Mouse (Mus musculus): ENCODE results near the gene Evi5l. TPM values are rescaled to one million over a fixed set of nuclear protein-coding genes. Genes with fewer than 3 reads are reported as not detected.

The Evi5l gene
- polyA plus RNA-seq, 1 experiment from 2014 or later: 60.4 TPM

DNA sequence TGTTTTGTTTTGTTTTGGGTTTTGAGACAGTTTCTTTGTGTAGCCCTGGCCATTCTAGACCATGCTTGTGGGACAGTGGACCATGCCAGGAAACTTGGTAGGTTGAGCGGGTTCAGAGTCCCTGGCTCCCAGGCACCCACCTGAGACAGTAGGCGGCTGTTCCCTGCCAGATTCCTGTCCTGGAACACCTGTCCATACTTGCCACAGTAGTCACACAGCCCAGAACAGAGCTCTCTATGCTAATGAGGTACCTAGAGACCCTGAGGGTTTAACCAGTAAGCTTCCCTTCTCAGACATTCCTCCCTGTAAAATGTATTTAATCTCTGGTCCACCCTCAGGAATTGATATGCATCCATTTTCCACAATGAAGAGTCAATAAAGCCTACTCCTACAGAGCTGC, 7.7 kb downstream of the Evi5l start:
- Histone ChIP-seq H3K9me3 (no peaks in the 10 kb centered on the region), H3K4me1 (peaks cover 8% of the 10 kb centered on the region), H3K4me3 (no peak overlapping the region), H3K36me3 (0 out of 2 replicates have a peak, but pooled peaks cover 8% of the 10 kb centered on the region), H3K27ac (replicated peaks) (no peak overlapping the region), H3K27me3 (no peaks in the 10 kb centered on the region), H3K4me2 (replicated peaks) (no peak overlapping the region), H3K9ac (replicated peaks) (no peak overlapping the region)
- 76% methylated on average over 2 of the region's 2 CpGs for WGBS
- no peak for ATAC-seq (ENCODE audit: low FRiP score, low read depth)

GRCm38 (mm10) chr8:4183409-4183808, 17.0 kb downstream of the Evi5l start:
- H3K4me1 ChIP-seq: no peaks in the 10 kb centered on the region
- 85% methylated on average over 8 of the region's 8 CpGs for WGBS
- H3K4me2 ChIP-seq (replicated peaks): no peak overlapping the region
- H3K9ac ChIP-seq (replicated peaks): no peak overlapping the region
- H3K4me3 ChIP-seq: no peak overlapping the region
- no peaks in the 10 kb centered on the region for H3K27me3 ChIP-seq
- H3K36me3 ChIP-seq: peaks cover 49% of the 10 kb centered on the region
- no peak overlapping the region for H3K27ac ChIP-seq (replicated peaks)
- no peaks in the 10 kb centered on the region for H3K9me3 ChIP-seq
- ATAC-seq (ENCODE audit: low FRiP score, low read depth): no peak

- H3K27me3 ChIP-seq: no peaks in the 10 kb centered on the region
- H3K9me3 ChIP-seq: no peaks in the 10 kb centered on the region
- H3K4me1 ChIP-seq: no peaks in the 10 kb centered on the region
- H3K27ac ChIP-seq (replicated peaks): no peak overlapping the region
- H3K4me2 ChIP-seq (replicated peaks): no peak overlapping the region
- no peak overlapping the region for H3K4me3 ChIP-seq
- 100% methylated on average over 2 of the region's 2 CpGs for WGBS
- H3K36me3 ChIP-seq: peaks cover 51% of the 10 kb centered on the region
- H3K9ac ChIP-seq (replicated peaks): no peak overlapping the region
- ATAC-seq (ENCODE audit: low FRiP score, low read depth): no peak
Observed at GRCm38 (mm10) chr8:4186151-4186550, 19.8 kb downstream of the Evi5l start.

- Histone ChIP-seq H3K9ac (replicated peaks) (no peak overlapping the region), H3K4me1 (peaks cover 19% of the 10 kb centered on the region), H3K9me3 (no peaks in the 10 kb centered on the region), H3K36me3 (peaks cover 56% of the 10 kb centered on the region), H3K27ac (replicated peaks) (no peak overlapping the region), H3K4me3 (no peak overlapping the region), H3K27me3 (no peaks in the 10 kb centered on the region), H3K4me2 (replicated peaks) (no peak overlapping the region)
- ATAC-seq (ENCODE audit: low FRiP score, low read depth): no peak
Observed at GRCm38 (mm10) chr8:4188605-4189004, 22.2 kb downstream of the Evi5l start.

- ATAC-seq (ENCODE audit: low FRiP score, low read depth): no peak
- Histone ChIP-seq H3K4me2 (replicated peaks) (no peak overlapping the region), H3K27ac (replicated peaks) (no peak overlapping the region), H3K36me3 (peaks cover 58% of the 10 kb centered on the region), H3K4me1 (peaks cover 20% of the 10 kb centered on the region), H3K9me3 (no peaks in the 10 kb centered on the region), H3K4me3 (no peak overlapping the region), H3K27me3 (no peaks in the 10 kb centered on the region), H3K9ac (replicated peaks) (no peak overlapping the region)
- 44% methylated on average over 3 of the region's 3 CpGs for WGBS
Observed at GRCm38 (mm10) chr8:4189031-4189722, 22.8 kb downstream of the Evi5l start.

DNA sequence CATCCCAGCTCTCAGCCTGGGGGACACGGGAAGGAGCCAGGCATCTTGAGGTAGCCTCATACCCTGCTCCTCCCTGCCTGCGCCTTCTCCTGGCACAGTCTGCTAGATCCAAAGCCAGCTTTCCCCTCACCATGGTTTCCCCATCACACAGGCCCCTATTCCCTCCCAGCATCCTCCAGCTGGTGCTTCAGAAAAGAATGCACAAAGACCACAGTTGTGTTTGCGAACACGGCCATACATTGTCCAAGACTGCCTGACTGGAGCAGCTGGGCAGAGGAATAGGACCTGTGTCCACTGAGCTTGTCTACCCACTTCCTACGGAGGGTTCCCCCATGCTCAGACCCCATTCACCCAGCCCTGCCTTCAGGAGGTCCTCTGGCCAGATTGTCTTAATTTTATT, 25.9 kb downstream of the Evi5l start:
- Histone ChIP-seq H3K9ac (replicated peaks) (no peak overlapping the region), H3K27ac (replicated peaks) (peak overlapping the region; percentile 75), H3K9me3 (no peaks in the 10 kb centered on the region), H3K4me1 (peaks cover 20% of the 10 kb centered on the region), H3K4me2 (replicated peaks) (no peak overlapping the region), H3K4me3 (no peak overlapping the region), H3K27me3 (no peaks in the 10 kb centered on the region), H3K36me3 (peaks cover 31% of the 10 kb centered on the region)
- peak; percentile 42 for ATAC-seq (ENCODE audit: low FRiP score, low read depth)
- 52% methylated on average over 5 of the region's 5 CpGs for WGBS

GRCm38 (mm10) chr8:4192807-4193587, 26.6 kb downstream of the Evi5l start:
- peaks cover 24% of the 10 kb centered on the region for H3K36me3 ChIP-seq
- peaks cover 20% of the 10 kb centered on the region for H3K4me1 ChIP-seq
- no peak overlapping the region for H3K4me3 ChIP-seq
- 2% methylated on average over 18 of the region's 18 CpGs for WGBS
- H3K9me3 ChIP-seq: no peaks in the 10 kb centered on the region
- peak; percentile 90 for ATAC-seq (ENCODE audit: low FRiP score, low read depth)
- peak overlapping the region; percentile 75 for H3K27ac ChIP-seq (replicated peaks)
- no peaks in the 10 kb centered on the region for H3K27me3 ChIP-seq
- H3K4me2 ChIP-seq (replicated peaks): peak overlapping the region; percentile 32
- no peak overlapping the region for H3K9ac ChIP-seq (replicated peaks)

DNA sequence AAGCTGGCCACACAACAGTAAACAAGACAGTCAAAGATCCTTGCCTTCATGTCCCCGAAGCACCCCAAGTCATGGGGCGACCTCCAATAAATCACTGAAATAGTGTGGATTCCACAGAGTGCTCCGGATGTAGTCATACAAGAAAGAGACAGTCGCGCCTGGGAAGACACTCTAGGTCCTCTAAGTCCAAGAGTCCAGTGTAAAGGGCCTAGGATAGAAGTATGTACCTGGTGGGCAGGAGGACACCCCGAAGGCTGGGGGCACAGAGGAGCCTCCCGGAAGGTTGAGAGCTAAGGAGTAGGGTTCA, 27.2 kb downstream of the Evi5l start:
- Histone ChIP-seq H3K4me3 (no peak overlapping the region), H3K9ac (replicated peaks) (no peak overlapping the region), H3K9me3 (no peaks in the 10 kb centered on the region), H3K4me1 (peaks cover 20% of the 10 kb centered on the region), H3K27me3 (no peaks in the 10 kb centered on the region), H3K27ac (replicated peaks) (0 out of 2 replicates have a peak overlapping the region, but pooled peaks have one; percentile 75), H3K36me3 (peaks cover 19% of the 10 kb centered on the region), H3K4me2 (replicated peaks) (no peak overlapping the region)
- 57% methylated on average over 7 of the region's 7 CpGs for WGBS
- peak; percentile 16; the same call in 1 of the 2 replicates for ATAC-seq (ENCODE audit: low FRiP score, low read depth)

- H3K36me3 ChIP-seq: peaks cover 51% of the 10 kb centered on the region
- WGBS: 75% methylated on average over 2 of the region's 2 CpGs
Observed at GRCm38 (mm10) chr8:4201321-4201720, 35.0 kb downstream of the Evi5l start.

DNA sequence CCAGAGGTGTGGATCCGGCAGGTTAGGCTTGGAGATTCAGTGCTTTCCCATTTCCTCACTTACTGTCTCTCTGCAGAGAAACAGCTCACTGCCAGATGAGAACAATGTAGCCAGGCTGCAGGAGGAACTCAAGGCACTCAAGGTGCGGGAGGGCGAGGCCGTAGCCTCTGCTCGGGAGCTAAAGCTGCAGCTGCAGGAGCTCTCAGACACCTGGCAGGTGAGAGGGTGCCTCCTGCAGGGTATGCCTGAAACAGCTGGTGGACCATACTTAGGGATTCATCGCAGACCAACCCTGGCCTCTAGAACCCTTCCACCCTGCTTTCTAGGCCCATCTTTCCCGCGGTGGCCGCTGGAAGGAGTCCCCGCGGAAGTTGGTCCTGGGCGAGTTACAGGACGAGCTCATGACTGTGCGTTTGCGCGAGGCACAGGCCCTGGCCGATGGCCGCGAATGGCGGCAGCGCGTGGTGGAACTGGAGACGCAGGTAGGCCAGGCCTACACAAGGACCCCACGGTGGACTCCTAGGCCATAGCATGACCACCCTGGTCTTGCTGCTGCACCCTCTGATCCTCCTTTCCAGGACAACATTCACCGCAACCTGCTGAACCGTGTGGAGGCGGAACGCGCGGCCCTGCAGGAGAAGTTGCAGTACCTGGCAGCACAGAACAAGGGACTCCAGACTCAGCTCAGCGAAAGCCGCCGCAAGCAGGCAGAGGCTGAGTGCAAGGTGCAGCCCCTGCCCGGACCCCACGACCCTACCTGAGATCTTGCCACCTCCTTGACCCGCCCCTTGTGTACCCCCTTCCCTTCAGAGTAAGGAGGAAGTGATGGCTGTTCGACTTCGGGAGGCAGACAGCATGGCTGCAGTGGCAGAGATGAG, 39.1 kb downstream of the Evi5l start:
- no peak overlapping the region for H3K4me2 ChIP-seq (replicated peaks)
- H3K4me3 ChIP-seq: no peak overlapping the region
- peak; percentile 14; the same call in 1 of the 2 replicates for ATAC-seq (ENCODE audit: low FRiP score, low read depth)
- peaks cover 50% of the 10 kb centered on the region for H3K27me3 ChIP-seq
- no peak overlapping the region for H3K27ac ChIP-seq (replicated peaks)
- 14% methylated on average over 38 of the region's 38 CpGs for WGBS
- H3K36me3 ChIP-seq: peaks cover 70% of the 10 kb centered on the region
- H3K9me3 ChIP-seq: no peaks in the 10 kb centered on the region
- H3K9ac ChIP-seq (replicated peaks): no peak overlapping the region
- peaks cover 12% of the 10 kb centered on the region; the same call in 1 of the 2 replicates for H3K4me1 ChIP-seq

More at GRCm38 (mm10) chr8:4201321-4201720, 35.0 kb downstream of the Evi5l start:
- H3K4me1 ChIP-seq: peaks cover 2% of the 10 kb centered on the region; the same call in 1 of the 2 replicates
- H3K4me2 ChIP-seq (replicated peaks): no peak overlapping the region
- no peak overlapping the region for H3K27ac ChIP-seq (replicated peaks)
- H3K27me3 ChIP-seq: peaks cover 34% of the 10 kb centered on the region
- no peak overlapping the region for H3K4me3 ChIP-seq
- no peak overlapping the region for H3K9ac ChIP-seq (replicated peaks)
- H3K9me3 ChIP-seq: no peaks in the 10 kb centered on the region
- no peak for ATAC-seq (ENCODE audit: low FRiP score, low read depth)

- H3K9ac ChIP-seq (replicated peaks): 0 out of 2 replicates have a peak overlapping the region, but pooled peaks have one; percentile 28
- H3K27ac ChIP-seq (replicated peaks): no peak overlapping the region
- H3K27me3 ChIP-seq: peaks cover 50% of the 10 kb centered on the region
- H3K36me3 ChIP-seq: peaks cover 73% of the 10 kb centered on the region
- H3K4me2 ChIP-seq (replicated peaks): 0 out of 2 replicates have a peak overlapping the region, but pooled peaks have one; percentile 13
- H3K9me3 ChIP-seq: no peaks in the 10 kb centered on the region
- H3K4me1 ChIP-seq: peaks cover 12% of the 10 kb centered on the region; the same call in 1 of the 2 replicates
- 0 out of 2 replicates have a peak, but pooled peaks have one; percentile 4 for ATAC-seq (ENCODE audit: low FRiP score, low read depth)
- WGBS: 5% methylated on average over 42 of the region's 44 CpGs
- H3K4me3 ChIP-seq: no peak overlapping the region
Observed at GRCm38 (mm10) chr8:4206182-4207015, 40.0 kb downstream of the Evi5l start.

Data from midbrain, embryonic 12.5 days (tissue).